Mouse (Mus musculus): ENCODE results near the gene Foxf2. TPM values are rescaled to one million over a fixed set of nuclear protein-coding genes. Genes with fewer than 3 reads are reported as not detected.

Gene Foxf2
- polyA plus RNA-seq, 1 experiment from 2014 or later, result 5.2 TPM

GRCm38 (mm10) chr13:31621741-31622140 is 3.9 kb upstream of the Foxf2 start:
- no peaks in the 10 kb centered on the region for H3K36me3 ChIP-seq (ENCODE audit: control insufficient read depth, insufficient read depth, low read length)
- 3% methylated on average over 9 of the region's 9 CpGs for WGBS
- no peaks in the 10 kb centered on the region for H3K9me3 ChIP-seq (ENCODE audit: control insufficient read depth, low read length)
- ATAC-seq (ENCODE audit: insufficient read depth, low FRiP score, low TSS enrichment) (no peak), DNase-seq (ENCODE audit: low spot score) (peak; percentile 23)
- no peak overlapping the region for H3K9ac ChIP-seq (ENCODE audit: low read length)
- H3K4me2 ChIP-seq (ENCODE audit: low read depth), result no peak overlapping the region
- peaks cover 13% of the 10 kb centered on the region; the same call in 1 of the 2 replicates for H3K4me1 ChIP-seq (ENCODE audit: control insufficient read depth, insufficient read depth, low read length)
- H3K27me3 ChIP-seq (ENCODE audit: control insufficient read depth, insufficient read depth, low read length), result peaks cover 98% of the 10 kb centered on the region
- no peak overlapping the region for H3K27ac ChIP-seq (ENCODE audit: low read depth, low read length)
- no peak overlapping the region for H3K4me3 ChIP-seq (ENCODE audit: low read depth, low read length)

DNA sequence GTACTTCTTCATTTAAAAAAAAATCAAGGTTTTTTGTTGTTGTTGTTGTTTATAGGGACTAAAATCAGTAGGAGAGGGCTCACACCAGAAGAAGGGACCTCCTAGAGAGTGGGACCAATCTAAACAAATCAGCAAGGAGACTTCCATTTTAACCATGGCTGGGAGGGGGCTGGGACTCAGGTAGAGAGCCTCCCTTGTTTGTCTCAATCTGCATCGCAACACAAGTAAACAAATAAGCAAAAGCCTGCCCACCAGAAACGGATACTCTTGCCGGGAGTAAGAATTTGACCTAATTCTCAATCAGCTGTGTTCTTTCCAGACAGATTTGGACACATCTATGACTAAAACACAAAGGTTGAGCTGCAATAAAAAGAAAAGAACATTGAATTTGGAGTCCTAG is 3.2 kb upstream of the Foxf2 start:
- WGBS, result 0% methylated on average over 3 of the region's 3 CpGs
- Histone ChIP-seq H3K27ac (ENCODE audit: low read depth, low read length) (no peak overlapping the region), H3K4me3 (ENCODE audit: low read depth, low read length) (no peak overlapping the region), H3K9ac (ENCODE audit: low read length) (no peak overlapping the region), H3K36me3 (ENCODE audit: control insufficient read depth, insufficient read depth, low read length) (no peaks in the 10 kb centered on the region), H3K9me3 (ENCODE audit: control insufficient read depth, low read length) (no peaks in the 10 kb centered on the region), H3K4me2 (ENCODE audit: low read depth) (no peak overlapping the region), H3K27me3 (ENCODE audit: control insufficient read depth, insufficient read depth, low read length) (peaks cover 98% of the 10 kb centered on the region), H3K4me1 (ENCODE audit: control insufficient read depth, insufficient read depth, low read length) (peaks cover 13% of the 10 kb centered on the region; the same call in 1 of the 2 replicates)
- DNase-seq (ENCODE audit: low spot score) (no peak), ATAC-seq (ENCODE audit: insufficient read depth, low FRiP score, low TSS enrichment) (no peak)

DNA sequence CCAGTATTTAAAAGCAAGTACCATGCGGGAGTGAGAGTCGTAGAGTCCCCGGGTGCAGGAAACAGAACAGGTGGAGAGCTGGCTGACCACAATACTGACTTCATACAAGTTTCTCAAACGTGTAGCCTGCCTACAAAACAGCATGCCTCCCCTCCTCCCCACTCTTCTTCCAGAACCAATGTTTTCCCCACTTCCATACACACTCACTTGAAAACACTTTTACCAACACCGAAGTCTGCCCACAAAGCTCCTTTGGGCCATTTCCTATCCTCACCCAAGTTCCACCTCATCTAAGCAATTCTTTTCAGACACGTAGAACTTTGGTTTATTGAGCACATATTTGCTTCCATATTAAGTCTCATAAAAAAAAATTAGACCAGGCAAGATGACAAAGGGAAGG is 2.3 kb upstream of the Foxf2 start:
- DNase-seq (ENCODE audit: low spot score), result peak; percentile 15
- Histone ChIP-seq H3K9ac (ENCODE audit: low read length) (no peak overlapping the region), H3K4me2 (ENCODE audit: low read depth) (no peak overlapping the region), H3K27me3 (ENCODE audit: control insufficient read depth, insufficient read depth, low read length) (peaks cover 100% of the 10 kb centered on the region), H3K4me1 (ENCODE audit: control insufficient read depth, insufficient read depth, low read length) (peaks cover 13% of the 10 kb centered on the region; the same call in 1 of the 2 replicates), H3K9me3 (ENCODE audit: control insufficient read depth, low read length) (no peaks in the 10 kb centered on the region), H3K4me3 (ENCODE audit: low read depth, low read length) (no peak overlapping the region), H3K36me3 (ENCODE audit: control insufficient read depth, insufficient read depth, low read length) (no peaks in the 10 kb centered on the region), H3K27ac (ENCODE audit: low read depth, low read length) (no peak overlapping the region)
- 1% methylated on average over 6 of the region's 6 CpGs for WGBS
- no peak for ATAC-seq (ENCODE audit: insufficient read depth, low FRiP score, low TSS enrichment)

- Histone ChIP-seq H3K9ac (ENCODE audit: low read length) (no peak overlapping the region), H3K4me2 (ENCODE audit: low read depth) (no peak overlapping the region), H3K4me3 (ENCODE audit: low read depth, low read length) (no peak overlapping the region), H3K27ac (ENCODE audit: low read depth, low read length) (no peak overlapping the region), H3K27me3 (ENCODE audit: control insufficient read depth, insufficient read depth, low read length) (peaks cover 100% of the 10 kb centered on the region), H3K36me3 (ENCODE audit: control insufficient read depth, insufficient read depth, low read length) (no peaks in the 10 kb centered on the region), H3K9me3 (ENCODE audit: control insufficient read depth, low read length) (no peaks in the 10 kb centered on the region), H3K4me1 (ENCODE audit: control insufficient read depth, insufficient read depth, low read length) (peaks cover 16% of the 10 kb centered on the region)
- DNase-seq (ENCODE audit: low spot score) (peak; percentile 21), ATAC-seq (ENCODE audit: insufficient read depth, low FRiP score, low TSS enrichment) (no peak)
- under 1% methylated on average over 20 of the region's 20 CpGs for WGBS
Observed at GRCm38 (mm10) chr13:31623906-31624860, 1.4 kb upstream of the Foxf2 start.

GRCm38 (mm10) chr13:31624966-31625332 is 667 bp upstream of the Foxf2 start:
- ATAC-seq (ENCODE audit: insufficient read depth, low FRiP score, low TSS enrichment), result no peak
- under 1% methylated on average over 13 of the region's 13 CpGs for WGBS
- peaks cover 100% of the 10 kb centered on the region for H3K27me3 ChIP-seq (ENCODE audit: control insufficient read depth, insufficient read depth, low read length)
- no peaks in the 10 kb centered on the region for H3K36me3 ChIP-seq (ENCODE audit: control insufficient read depth, insufficient read depth, low read length)
- peak overlapping the region; percentile 42 for H3K4me3 ChIP-seq (ENCODE audit: low read depth, low read length)
- no peaks in the 10 kb centered on the region for H3K9me3 ChIP-seq (ENCODE audit: control insufficient read depth, low read length)
- peak overlapping the region; percentile 60 for H3K4me2 ChIP-seq (ENCODE audit: low read depth)
- H3K27ac ChIP-seq (ENCODE audit: low read depth, low read length), result no peak overlapping the region
- no peak overlapping the region for H3K9ac ChIP-seq (ENCODE audit: low read length)
- peak; percentile 41 for DNase-seq (ENCODE audit: low spot score)
- H3K4me1 ChIP-seq (ENCODE audit: control insufficient read depth, insufficient read depth, low read length), result peaks cover 20% of the 10 kb centered on the region

DNA sequence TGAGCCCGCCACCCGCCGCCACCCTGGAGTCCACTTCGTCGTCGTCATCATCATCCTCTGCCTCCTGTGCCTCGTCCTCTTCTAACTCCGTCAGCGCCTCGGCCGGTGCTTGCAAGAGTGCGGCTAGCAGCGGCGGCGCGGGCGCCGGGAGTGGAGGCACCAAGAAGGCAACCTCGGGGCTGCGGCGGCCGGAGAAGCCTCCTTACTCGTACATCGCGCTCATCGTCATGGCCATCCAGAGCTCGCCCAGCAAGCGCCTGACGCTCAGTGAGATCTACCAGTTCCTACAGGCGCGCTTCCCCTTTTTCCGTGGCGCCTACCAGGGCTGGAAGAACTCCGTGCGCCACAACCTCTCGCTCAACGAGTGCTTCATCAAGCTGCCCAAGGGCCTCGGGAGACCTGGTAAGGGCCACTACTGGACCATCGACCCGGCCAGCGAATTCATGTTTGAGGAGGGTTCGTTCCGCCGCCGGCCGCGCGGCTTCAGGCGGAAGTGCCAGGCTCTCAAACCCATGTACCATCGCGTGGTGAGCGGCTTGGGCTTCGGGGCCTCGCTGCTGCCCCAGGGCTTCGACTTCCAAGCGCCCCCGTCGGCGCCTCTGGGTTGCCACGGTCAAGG is 676 bp downstream of the Foxf2 start:
- DNase-seq (ENCODE audit: low spot score) (peak; percentile 60), ATAC-seq (ENCODE audit: insufficient read depth, low FRiP score, low TSS enrichment) (peak; percentile 11; the same call in 1 of the 2 replicates)
- Histone ChIP-seq H3K4me2 (ENCODE audit: low read depth) (peak overlapping the region; percentile 60), H3K27me3 (ENCODE audit: control insufficient read depth, insufficient read depth, low read length) (peaks cover 100% of the 10 kb centered on the region), H3K36me3 (ENCODE audit: control insufficient read depth, insufficient read depth, low read length) (no peaks in the 10 kb centered on the region), H3K4me3 (ENCODE audit: low read depth, low read length) (peak overlapping the region; percentile 42), H3K9me3 (ENCODE audit: control insufficient read depth, low read length) (no peaks in the 10 kb centered on the region), H3K9ac (ENCODE audit: low read length) (peak overlapping the region; percentile 54), H3K4me1 (ENCODE audit: control insufficient read depth, insufficient read depth, low read length) (peaks cover 20% of the 10 kb centered on the region), H3K27ac (ENCODE audit: low read depth, low read length) (0 out of 2 replicates have a peak overlapping the region, but pooled peaks have one; percentile 27)
- WGBS, result 1% methylated on average over 54 of the region's 60 CpGs

GRCm38 (mm10) chr13:31626991-31627625 is 1.5 kb downstream of the Foxf2 start:
- H3K4me2 ChIP-seq (ENCODE audit: low read depth), result peak overlapping the region; percentile 60; the same call in 1 of the 2 replicates
- peaks cover 100% of the 10 kb centered on the region for H3K27me3 ChIP-seq (ENCODE audit: control insufficient read depth, insufficient read depth, low read length)
- peak overlapping the region; percentile 42 for H3K4me3 ChIP-seq (ENCODE audit: low read depth, low read length)
- H3K27ac ChIP-seq (ENCODE audit: low read depth, low read length), result no peak overlapping the region
- WGBS, result under 1% methylated on average over 24 of the region's 24 CpGs
- H3K4me1 ChIP-seq (ENCODE audit: control insufficient read depth, insufficient read depth, low read length), result peaks cover 20% of the 10 kb centered on the region
- H3K9ac ChIP-seq (ENCODE audit: low read length), result 0 out of 2 replicates have a peak overlapping the region, but pooled peaks have one; percentile 47
- ATAC-seq (ENCODE audit: insufficient read depth, low FRiP score, low TSS enrichment) (no peak), DNase-seq (ENCODE audit: low spot score) (peak; percentile 41)
- H3K36me3 ChIP-seq (ENCODE audit: control insufficient read depth, insufficient read depth, low read length), result no peaks in the 10 kb centered on the region
- no peaks in the 10 kb centered on the region for H3K9me3 ChIP-seq (ENCODE audit: control insufficient read depth, low read length)

DNA sequence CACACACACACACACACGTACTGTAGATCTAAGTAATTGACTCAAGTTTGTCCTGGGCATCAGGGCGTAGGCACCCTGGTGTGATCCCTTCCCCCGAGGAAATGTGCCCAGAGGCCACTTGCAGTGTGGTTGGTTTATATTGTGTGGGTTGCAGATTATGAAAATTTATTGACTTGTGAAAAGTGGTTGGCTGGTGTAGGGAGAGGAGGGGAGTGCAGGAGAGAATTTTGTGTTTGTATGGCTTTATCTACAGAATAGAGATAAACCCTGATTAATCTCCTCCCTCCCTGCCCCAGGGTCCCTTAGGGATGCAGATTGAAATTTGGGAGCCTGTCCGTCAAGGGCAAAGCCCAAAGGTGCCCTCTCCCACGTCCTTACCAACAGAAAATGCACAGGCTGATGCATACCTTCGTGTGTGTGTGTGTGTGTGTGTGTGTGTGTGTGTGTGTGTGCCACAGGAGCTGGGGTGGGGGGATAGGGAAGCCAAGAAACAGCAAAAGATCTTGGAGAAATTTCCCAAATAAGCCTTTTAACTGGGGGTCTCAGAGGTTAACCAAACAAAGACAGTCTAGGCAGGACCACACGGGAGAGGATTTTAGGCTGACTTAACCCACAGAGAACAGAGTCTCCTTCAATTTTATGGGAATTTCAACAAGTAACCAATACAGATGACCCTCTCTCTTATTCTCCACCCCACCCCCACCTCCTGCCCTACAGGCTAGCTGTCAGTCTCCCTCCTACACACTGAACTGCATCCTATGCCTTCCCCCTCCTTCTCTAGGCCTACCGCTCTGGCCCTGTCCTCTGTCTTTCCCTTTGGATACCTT is 2.5 kb downstream of the Foxf2 start:
- peak; percentile 25 for DNase-seq (ENCODE audit: low spot score)

More for the DNA sequence above, 2.5 kb downstream of the Foxf2 start:
- H3K9me3 ChIP-seq (ENCODE audit: control insufficient read depth, low read length), result no peaks in the 10 kb centered on the region
- no peak overlapping the region; the same call in 1 of the 2 replicates for H3K4me2 ChIP-seq (ENCODE audit: low read depth)
- H3K27ac ChIP-seq (ENCODE audit: low read depth, low read length), result no peak overlapping the region
- H3K4me1 ChIP-seq (ENCODE audit: control insufficient read depth, insufficient read depth, low read length), result peaks cover 20% of the 10 kb centered on the region
- peak overlapping the region; percentile 6; the same call in 1 of the 2 replicates for H3K4me3 ChIP-seq (ENCODE audit: low read depth, low read length)
- H3K27me3 ChIP-seq (ENCODE audit: control insufficient read depth, insufficient read depth, low read length), result peaks cover 95% of the 10 kb centered on the region
- no peaks in the 10 kb centered on the region for H3K36me3 ChIP-seq (ENCODE audit: control insufficient read depth, insufficient read depth, low read length)
- ATAC-seq (ENCODE audit: insufficient read depth, low FRiP score, low TSS enrichment), result no peak
- WGBS, result 2% methylated on average over 8 of the region's 8 CpGs
- no peak overlapping the region for H3K9ac ChIP-seq (ENCODE audit: low read length)
